Mouse (Mus musculus) kidney, adult 2 months (tissue): ENCODE data around the gene Ttc7b.

Experiments
- CTCF ChIP-seq: fragments of 200-500 bp; conservative IDR thresholded peaks from 2 replicates; pipeline ENCODE4 v1.5.1; 2011; ENCODE audit warnings: low read depth, mild to moderate bottlenecking, control low read depth, low read length, moderate library complexity, mixed read lengths; ENCODE audit not compliant: insufficient read depth, insufficient read length
- POLR2A ChIP-seq: fragments of 200-500 bp; IDR thresholded peaks from one replicate; pipeline ENCODE4 v1.6.1; 2011; ENCODE audit warnings: low read depth, low read length, control low read depth

DNA sequence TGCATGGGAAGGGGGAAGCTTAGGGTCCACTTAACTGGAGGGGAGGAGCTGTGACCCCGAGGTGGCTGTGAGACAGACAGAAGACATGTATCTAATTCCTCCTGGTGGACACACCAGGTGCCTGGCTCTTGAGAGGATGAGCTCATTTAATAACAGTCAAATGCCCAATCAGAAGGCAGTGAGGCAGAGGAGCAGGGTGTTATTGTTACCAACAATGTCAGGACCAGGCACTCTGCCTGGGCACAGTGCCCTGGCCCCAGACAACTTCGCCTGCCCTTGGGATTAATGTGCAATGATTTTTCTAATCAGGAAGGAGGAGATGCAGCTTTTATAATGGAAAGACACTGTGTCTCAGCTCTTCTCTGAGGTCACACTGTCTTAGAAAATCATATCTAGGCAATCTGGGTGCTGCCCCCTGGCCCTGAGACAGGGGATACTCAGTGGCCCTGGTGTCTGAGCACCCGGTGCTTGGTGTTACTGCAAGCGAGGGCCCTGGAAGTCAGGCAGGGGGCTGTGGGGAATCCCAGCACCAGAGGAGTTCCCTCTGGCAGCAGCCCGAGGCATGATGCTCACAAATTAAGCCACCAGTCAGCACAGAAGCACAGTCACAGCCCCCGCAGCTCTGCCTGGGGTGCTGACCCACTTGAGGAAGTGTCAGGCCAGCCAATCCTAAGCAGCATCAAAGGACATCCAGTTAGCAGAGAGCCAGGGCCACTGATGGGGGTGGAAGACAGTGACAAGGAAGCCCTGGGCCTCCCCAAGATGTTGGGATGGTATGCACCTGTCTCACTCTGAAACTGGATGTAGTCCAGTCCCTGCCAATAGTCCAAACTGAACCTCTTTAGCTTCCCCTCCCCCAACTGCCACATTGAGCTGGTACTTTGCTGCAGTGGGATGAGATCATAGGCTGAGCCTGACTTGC lies 209.9 kb downstream of the Ttc7b start:
- no peak for TF ChIP-seq POLR2A
- TF ChIP-seq CTCF: no peak
